Mouse (Mus musculus) hindbrain, postnatal 0 days (tissue): ENCODE measurements at regions not wholly inside any gene's neighbourhood (a gene's known extent, or its start where the extent isn't known, plus 50 kb on each side); places are given as distances from the start of the nearest gene placed in this dataset.

Experiments used
- ATAC-seq: fragments of 200-750 bp; cut with Nextera tagmentation; 2 replicates; pipeline ENCODE4 v1.8.0; 2017; ENCODE audit warnings: mild to moderate bottlenecking, moderate TSS enrichment, moderate library complexity
- DNase-seq: peaks from one replicate; pipeline ENCODE4 v3.0.0-alpha.2; 2015; ENCODE audit warnings: low spot score
- H3K27ac ChIP-seq: fragments of 300-500 bp; sonication (generic); 2 replicates; pipeline ENCODE4 v1.5.1; 2014; ENCODE audit warnings: mild to moderate bottlenecking
- H3K27me3 ChIP-seq: fragments of 300-500 bp; sonication (generic); 2 replicates; pipeline ENCODE4 v1.6.1; 2014; ENCODE audit warnings: low read length, mixed read lengths; ENCODE audit not compliant: insufficient read depth
- H3K36me3 ChIP-seq: fragments of 300-500 bp; sonication (generic); 2 replicates; pipeline ENCODE4 v1.6.1; 2014; ENCODE audit warnings: low read length, mixed read lengths; ENCODE audit not compliant: insufficient read depth
- H3K4me1 ChIP-seq: fragments of 300-500 bp; sonication (generic); 2 replicates; pipeline ENCODE4 v1.6.1; 2014; ENCODE audit warnings: antibody characterized with exemption, low read length, mixed read lengths; ENCODE audit not compliant: insufficient read depth
- H3K4me2 ChIP-seq: fragments of 300-500 bp; sonication (generic); 2 replicates; pipeline ENCODE4 v1.6.1; 2014; ENCODE audit warnings: low read depth, mild to moderate bottlenecking, low read length, moderate library complexity, mixed read lengths
- H3K4me3 ChIP-seq: fragments of 300-500 bp; sonication (generic); 2 replicates; pipeline ENCODE4 v1.5.1; 2014; ENCODE audit warnings: low read length
- H3K9ac ChIP-seq: fragments of 300-500 bp; sonication (generic); replicated peaks from 2 replicates; pipeline ENCODE4 v1.6.1; 2014; ENCODE audit warnings: mild to moderate bottlenecking, low read length, moderate library complexity, mixed read lengths
- H3K9me3 ChIP-seq: fragments of 300-500 bp; sonication (generic); 2 replicates; pipeline ENCODE4 v1.6.1; 2016; ENCODE audit warnings: low read length, mixed read lengths
- CTCF ChIP-seq: IDR thresholded peaks from 2 replicates; pipeline ENCODE4 v1.5.1; 2016; ENCODE audit warnings: antibody characterized with exemption, control low read depth, low read depth
- WGBS: fragments of 180-500 bp; shearing (Covaris S2); extraction: QIAGEN DNeasy Blood & Tissue Kit; methylation state at CpG from one replicate; pipeline ENCODE4 v1.1.7; 2014; 5-methylcytosine and 5-hydroxymethylcytosine counted together

GRCm38 (mm10) chr1:137503704-137504422 lies 543.6 kb upstream of the Nr5a2 start:
- no peak for ATAC-seq
- H3K9me3 ChIP-seq: no peaks in the 10 kb centered on the region
- H3K36me3 ChIP-seq: no peaks in the 10 kb centered on the region
- no peaks in the 10 kb centered on the region for H3K4me1 ChIP-seq
- no peak for DNase-seq
- H3K4me2 ChIP-seq: no peak overlapping the region
- no peak overlapping the region for H3K27ac ChIP-seq
- no peak overlapping the region for H3K4me3 ChIP-seq
- H3K27me3 ChIP-seq: no peaks in the 10 kb centered on the region
- H3K9ac ChIP-seq: no peak overlapping the region
- TF ChIP-seq CTCF: no peak
- WGBS: 82% methylated on average over 8 of the region's 8 CpGs

GRCm38 (mm10) chr1:137488226-137488625 lies 528.0 kb upstream of the Nr5a2 start:
- Histone ChIP-seq H3K27me3 (no peaks in the 10 kb centered on the region), H3K36me3 (no peaks in the 10 kb centered on the region), H3K9me3 (no peaks in the 10 kb centered on the region), H3K27ac (no peak overlapping the region), H3K4me2 (no peak overlapping the region), H3K4me1 (no peaks in the 10 kb centered on the region), H3K4me3 (no peak overlapping the region), H3K9ac (no peak overlapping the region)
- WGBS: 84% methylated on average over 5 of the region's 5 CpGs
- DNase-seq: no peak
- no peak for TF ChIP-seq CTCF
- no peak for ATAC-seq

GRCm38 (mm10) chr1:137478459-137478858 lies 518.2 kb upstream of the Nr5a2 start:
- WGBS: 53% methylated on average over 1 of the region's 1 CpGs
- ATAC-seq (no peak), DNase-seq (no peak)
- no peaks in the 10 kb centered on the region for H3K4me1 ChIP-seq
- H3K4me3 ChIP-seq: no peak overlapping the region
- no peak overlapping the region for H3K27ac ChIP-seq
- TF ChIP-seq CTCF: no peak
- H3K9ac ChIP-seq: no peak overlapping the region
- H3K9me3 ChIP-seq: no peaks in the 10 kb centered on the region
- no peaks in the 10 kb centered on the region for H3K36me3 ChIP-seq
- H3K4me2 ChIP-seq: no peak overlapping the region
- no peaks in the 10 kb centered on the region for H3K27me3 ChIP-seq

- Histone ChIP-seq H3K4me1 (no peaks in the 10 kb centered on the region), H3K36me3 (no peaks in the 10 kb centered on the region), H3K27me3 (no peaks in the 10 kb centered on the region), H3K27ac (no peak overlapping the region), H3K9ac (no peak overlapping the region), H3K4me2 (no peak overlapping the region), H3K4me3 (no peak overlapping the region), H3K9me3 (no peaks in the 10 kb centered on the region)
- TF ChIP-seq CTCF: no peak
- WGBS: 86% methylated on average over 3 of the region's 3 CpGs
- no peak for ATAC-seq
- DNase-seq: no peak
These were observed 517.0 kb upstream of the Nr5a2 start for GRCm38 (mm10) chr1:137477239-137477638.

- H3K9me3 ChIP-seq: no peaks in the 10 kb centered on the region
- no peaks in the 10 kb centered on the region for H3K36me3 ChIP-seq
- no peak overlapping the region for H3K27ac ChIP-seq
- 80% methylated on average over 4 of the region's 4 CpGs for WGBS
- no peaks in the 10 kb centered on the region for H3K27me3 ChIP-seq
- no peak overlapping the region for H3K4me3 ChIP-seq
- no peak overlapping the region for H3K4me2 ChIP-seq
- DNase-seq (no peak), ATAC-seq (no peak)
- TF ChIP-seq CTCF: no peak
- no peaks in the 10 kb centered on the region for H3K4me1 ChIP-seq
- H3K9ac ChIP-seq: no peak overlapping the region
These were observed 514.6 kb upstream of the Nr5a2 start for GRCm38 (mm10) chr1:137474858-137475257.

- 75% methylated on average over 4 of the region's 4 CpGs for WGBS
- no peak for DNase-seq
- Histone ChIP-seq H3K4me1 (no peaks in the 10 kb centered on the region), H3K27me3 (no peaks in the 10 kb centered on the region), H3K9me3 (no peaks in the 10 kb centered on the region), H3K27ac (no peak overlapping the region), H3K4me3 (no peak overlapping the region), H3K9ac (no peak overlapping the region), H3K4me2 (no peak overlapping the region), H3K36me3 (no peaks in the 10 kb centered on the region)
- no peak for TF ChIP-seq CTCF
- no peak for ATAC-seq
These were observed 513.8 kb upstream of the Nr5a2 start for GRCm38 (mm10) chr1:137473800-137474685.

GRCm38 (mm10) chr1:137464971-137465370 lies 504.7 kb upstream of the Nr5a2 start:
- DNase-seq: no peak
- 63% methylated on average over 5 of the region's 5 CpGs for WGBS
- H3K4me3 ChIP-seq: no peak overlapping the region
- no peak overlapping the region for H3K27ac ChIP-seq
- no peaks in the 10 kb centered on the region for H3K9me3 ChIP-seq
- H3K27me3 ChIP-seq: no peaks in the 10 kb centered on the region
- TF ChIP-seq CTCF: no peak
- no peaks in the 10 kb centered on the region for H3K4me1 ChIP-seq
- no peak for ATAC-seq
- H3K4me2 ChIP-seq: no peak overlapping the region
- no peak overlapping the region for H3K9ac ChIP-seq
- H3K36me3 ChIP-seq: no peaks in the 10 kb centered on the region
